8 mouse cellular contexts compared by ENCODE assay signal in the genomic region with DNA sequence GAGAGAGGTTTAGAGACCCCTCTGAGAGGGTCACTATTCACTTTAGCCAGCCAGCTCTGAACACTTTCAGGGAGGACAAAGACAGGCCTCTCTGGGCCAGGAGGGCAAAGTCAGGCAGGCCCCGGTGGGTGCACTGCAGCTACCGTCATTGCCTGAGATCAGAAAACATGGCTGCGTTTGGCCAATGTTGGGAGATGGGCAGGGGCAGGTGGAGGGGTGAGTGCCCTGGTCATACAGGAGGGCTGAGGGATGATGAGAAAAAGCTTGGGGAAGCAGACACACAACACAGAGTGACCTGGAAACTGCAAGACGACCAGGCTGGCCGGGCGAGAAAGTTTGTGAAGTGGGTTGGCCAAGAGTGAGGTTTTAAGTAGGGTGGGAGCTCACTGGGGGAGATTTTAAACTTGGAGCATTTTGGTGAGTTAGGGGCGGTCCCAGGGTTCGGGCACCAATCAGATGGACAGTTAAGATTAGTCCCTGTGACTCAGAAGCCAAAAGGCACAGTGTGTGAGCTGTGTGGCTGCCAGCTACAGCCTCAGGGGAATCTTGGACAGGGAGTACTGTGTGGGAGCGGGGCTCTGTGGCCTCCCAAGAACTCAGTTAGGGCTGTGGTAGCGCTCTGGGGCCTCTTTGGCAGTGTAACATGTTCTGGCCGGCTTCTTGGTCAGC. TPM values are rescaled to one million over a fixed set of nuclear protein-coding genes. Genes with fewer than 3 reads are reported as not detected.
A peak's percentile ranks its signal among the peaks of the same experiment; 100 is the strongest.
DNase-seq lines count a peak whose midpoint lies in the region; ATAC-seq lines count a peak whose summit lies in the region.

No protein-coding gene starts in this region.

- H3K27me3 ChIP-seq in forebrain, embryonic 13.5 days, result no peaks in the 10 kb centered on the region
- no peaks in the 10 kb centered on the region for H3K27me3 ChIP-seq in forebrain, embryonic 12.5 days
- H3K27me3 ChIP-seq in heart, embryonic 11.5 days (ENCODE audit: control insufficient read depth, insufficient read depth, low read length), result no peaks in the 10 kb centered on the region
- no peaks in the 10 kb centered on the region for H3K27me3 ChIP-seq in kidney, embryonic 14.5 days (ENCODE audit: control insufficient read depth, insufficient read depth, low read length)

- DNase-seq in cerebellum, postnatal 10 days, result peak; percentile 60 to 71
- DNase-seq in lung, postnatal 25 days (ENCODE audit: low spot score), result peak; percentile 52
- peak; percentile 87 for DNase-seq in testis, postnatal 14 days (ENCODE audit: low spot score)
- no peak for DNase-seq in right cerebral cortex, postnatal 36 days (ENCODE audit: low spot score in 2 of 2)

- H3K4me3 ChIP-seq in forebrain, embryonic 13.5 days, result no peak overlapping the region
- no peak overlapping the region for H3K4me3 ChIP-seq in forebrain, embryonic 12.5 days (replicated peaks)
- no peak overlapping the region for H3K4me3 ChIP-seq in heart, embryonic 11.5 days (ENCODE audit: low read depth, low read length)
- no peak overlapping the region for H3K4me3 ChIP-seq in kidney, embryonic 14.5 days (ENCODE audit: low read length)

- no peaks in the 10 kb centered on the region for H3K36me3 ChIP-seq in forebrain, embryonic 13.5 days (ENCODE audit: poor library complexity, severe bottlenecking)
- no peaks in the 10 kb centered on the region for H3K36me3 ChIP-seq in forebrain, embryonic 12.5 days (replicated peaks)
- H3K36me3 ChIP-seq in heart, embryonic 11.5 days (ENCODE audit: control insufficient read depth, insufficient read depth, low read length), result no peaks in the 10 kb centered on the region
- H3K36me3 ChIP-seq in kidney, embryonic 14.5 days (ENCODE audit: control insufficient read depth, insufficient read depth, low read length), result no peaks in the 10 kb centered on the region

- WGBS in forebrain, embryonic 13.5 days, result 81% methylated on average over 11 of the region's 11 CpGs
- WGBS in forebrain, embryonic 12.5 days, result 76% methylated on average over 11 of the region's 11 CpGs
- 56% methylated on average over 11 of the region's 11 CpGs for WGBS in heart, embryonic 11.5 days (ENCODE audit: insufficient replicate concordance)
- 37% methylated on average over 11 of the region's 11 CpGs for WGBS in kidney, embryonic 14.5 days

- no peak overlapping the region for H3K4me2 ChIP-seq in forebrain, embryonic 13.5 days
- H3K4me2 ChIP-seq in forebrain, embryonic 12.5 days, result no peak overlapping the region
- peak overlapping the region; percentile 22 for H3K4me2 ChIP-seq in heart, embryonic 11.5 days
- no peak overlapping the region for H3K4me2 ChIP-seq in kidney, embryonic 14.5 days (replicated peaks; ENCODE audit: low read depth, low read length)

- 0 out of 2 replicates have a peak overlapping the region, but pooled peaks have one; percentile 19 for H3K27ac ChIP-seq in forebrain, embryonic 13.5 days
- no peak overlapping the region for H3K27ac ChIP-seq in forebrain, embryonic 12.5 days
- H3K27ac ChIP-seq in heart, embryonic 11.5 days (ENCODE audit: low read depth, low read length), result peak overlapping the region; percentile 100
- peak overlapping the region; percentile 99 for H3K27ac ChIP-seq in kidney, embryonic 14.5 days (ENCODE audit: low read depth, low read length)

- H3K9ac ChIP-seq in forebrain, embryonic 13.5 days, result no peak overlapping the region
- H3K9ac ChIP-seq in forebrain, embryonic 12.5 days, result no peak overlapping the region
- peak overlapping the region; percentile 79 for H3K9ac ChIP-seq in heart, embryonic 11.5 days (ENCODE audit: low read depth, low read length)
- H3K9ac ChIP-seq in kidney, embryonic 14.5 days (ENCODE audit: low read depth, low read length), result peak overlapping the region; percentile 34; the same call in 1 of the 2 replicates

- ATAC-seq in forebrain, embryonic 13.5 days, result no peak
- ATAC-seq in forebrain, embryonic 12.5 days (ENCODE audit: low FRiP score), result no peak
- no peak for ATAC-seq in heart, embryonic 11.5 days (replicated peaks; ENCODE audit: insufficient number of reproducible peaks, low FRiP score, low TSS enrichment)
- ATAC-seq in kidney, embryonic 14.5 days (ENCODE audit: low FRiP score, low TSS enrichment), result peak; percentile 72

- H3K4me1 ChIP-seq in forebrain, embryonic 13.5 days, result peaks cover 10% of the 10 kb centered on the region; the same call in 1 of the 2 replicates
- peaks cover 13% of the 10 kb centered on the region for H3K4me1 ChIP-seq in forebrain, embryonic 12.5 days
- H3K4me1 ChIP-seq in heart, embryonic 11.5 days (ENCODE audit: control insufficient read depth, insufficient read depth, low read length), result peaks cover 51% of the 10 kb centered on the region
- peaks cover 31% of the 10 kb centered on the region for H3K4me1 ChIP-seq in kidney, embryonic 14.5 days (ENCODE audit: control insufficient read depth, insufficient read depth, low read length)

- no peaks in the 10 kb centered on the region for H3K9me3 ChIP-seq in forebrain, embryonic 13.5 days (replicated peaks)
- no peaks in the 10 kb centered on the region for H3K9me3 ChIP-seq in forebrain, embryonic 12.5 days
- H3K9me3 ChIP-seq in heart, embryonic 11.5 days (replicated peaks; ENCODE audit: control insufficient read depth, low read length), result no peaks in the 10 kb centered on the region
- no peaks in the 10 kb centered on the region for H3K9me3 ChIP-seq in kidney, embryonic 14.5 days (ENCODE audit: control insufficient read depth, low read length)

RNA-seq across cellular contexts. Expression of gene Apol6, which starts 8.1 kb away (rescaled TPM):
- polyA plus RNA-seq in forebrain, embryonic 13.5 days (2015; fragmentation: Nextera tagmentation; extraction: Ambion mirVana), result not detected in 2 replicates
- not detected in 2 replicates for polyA plus RNA-seq in forebrain, embryonic 12.5 days (2016; fragmentation: Nextera tagmentation; extraction: Ambion mirVana)
- 0.16 and 0.52 TPM in 2 replicates for polyA plus RNA-seq in heart, embryonic 11.5 days (2014; fragmentation: Nextera tagmentation; extraction: Ambion mirVana)
- polyA plus RNA-seq in kidney, embryonic 14.5 days (2014; fragmentation: Nextera tagmentation; extraction: Ambion mirVana), result not detected in 2 replicates

RNA-seq across cellular contexts. Expression of gene Mb, which starts 14.0 kb away (rescaled TPM):
- polyA plus RNA-seq in forebrain, embryonic 13.5 days (2015; fragmentation: Nextera tagmentation; extraction: Ambion mirVana), result 0.33 TPM in 1 of 2 replicates, not detected in the other
- not detected in 2 replicates for polyA plus RNA-seq in forebrain, embryonic 12.5 days (2016; fragmentation: Nextera tagmentation; extraction: Ambion mirVana)
- 138 and 139 TPM in 2 replicates for polyA plus RNA-seq in heart, embryonic 11.5 days (2014; fragmentation: Nextera tagmentation; extraction: Ambion mirVana)
- 0.60 and 0.69 TPM in 2 replicates for polyA plus RNA-seq in kidney, embryonic 14.5 days (2014; fragmentation: Nextera tagmentation; extraction: Ambion mirVana)

Comparison
In these comparisons a context has a peak if more than half of its experiments do, and no peak if none do; other contexts are left out.
1. H3K9ac ChIP-seq: peak in heart, embryonic 11.5 days (single experiment) and kidney, embryonic 14.5 days (single experiment); none in forebrain, embryonic 13.5 days (single experiment) and forebrain, embryonic 12.5 days (single experiment).
2. DNase-seq: peak in cerebellum, postnatal 10 days (2 of 2), lung, postnatal 25 days (single experiment) and testis, postnatal 14 days (single experiment); none in right cerebral cortex, postnatal 36 days (0 of 2).
3. RNA of gene Mb, which starts 14.0 kb away (polyA plus RNA-seq): 138 to 139 TPM in heart, embryonic 11.5 days; 0.60 to 0.69 TPM in kidney, embryonic 14.5 days, not detected in forebrain, embryonic 12.5 days and 0.33 TPM in forebrain, embryonic 13.5 days; every median in the first group is over 10 times any median in the second.